Mouse (Mus musculus) limb, embryonic 15.5 days (tissue): ENCODE measurements around the gene Gm8994. TPM values are rescaled to one million over a fixed set of nuclear protein-coding genes. Genes with fewer than 3 reads are reported as not detected.
"Not testable (repeated sequence)": the region's sequence is repeated elsewhere in the genome, so short reads cannot be mapped to it uniquely, and the experiment has no call there.

Experiments used
- ATAC-seq: fragments of 200-750 bp; cut with Nextera tagmentation; 2 replicates; pipeline ENCODE4 v1.8.0; 2017; ENCODE audit warnings: low read depth, moderate TSS enrichment; ENCODE audit not compliant: insufficient number of reproducible peaks, low FRiP score, low TSS enrichment
- H3K27ac ChIP-seq: fragments of 300-500 bp; sonication (generic); 2 replicates; pipeline ENCODE4 v1.5.1; 2015; ENCODE audit warnings: moderate library complexity, mild to moderate bottlenecking, inconsistent platforms
- H3K27me3 ChIP-seq: fragments of 300-500 bp; sonication (generic); 2 replicates; pipeline ENCODE4 v1.6.1; 2015; ENCODE audit warnings: inconsistent platforms
- H3K36me3 ChIP-seq: fragments of 300-500 bp; sonication (generic); 2 replicates; pipeline ENCODE4 v1.6.1; 2015; ENCODE audit warnings: inconsistent platforms
- H3K4me1 ChIP-seq: fragments of 300-500 bp; sonication (generic); 2 replicates; pipeline ENCODE4 v1.6.1; 2015; ENCODE audit warnings: inconsistent platforms
- H3K4me2 ChIP-seq: fragments of 300-500 bp; sonication (generic); 2 replicates; pipeline ENCODE4 v1.6.1; 2015; ENCODE audit warnings: mild to moderate bottlenecking, inconsistent platforms
- H3K4me3 ChIP-seq: fragments of 300-500 bp; sonication (generic); 2 replicates; pipeline ENCODE4 v1.5.1; 2015; ENCODE audit warnings: mild to moderate bottlenecking, inconsistent platforms
- H3K9ac ChIP-seq: fragments of 300-500 bp; sonication (generic); 2 replicates; pipeline ENCODE4 v1.6.1; 2015; ENCODE audit warnings: inconsistent platforms
- H3K9me3 ChIP-seq: fragments of 300-500 bp; sonication (generic); 2 replicates; pipeline ENCODE4 v1.6.1; 2016; ENCODE audit warnings: inconsistent platforms
- WGBS: fragments of 180-500 bp; shearing (Covaris S2); methylation state at CpG from one replicate; pipeline ENCODE4 v1.1.7; 2015; 5-methylcytosine and 5-hydroxymethylcytosine counted together
- polyA plus RNA-seq: library from polyadenylated mRNA; unstranded; fragments of >200 nt; fragmentation: Nextera tagmentation; extraction: Ambion mirVana; gene quantifications from 2 replicates; pipeline ENCODE4 v1.2.1, GENCODE M21; 2015

The Gm8994 gene
- polyA plus RNA-seq, 1 experiment from 2014 or later, result not detected

GRCm38 (mm10) chr6:136309487-136309886 lies 17.9 kb upstream of the Gm8994 start:
- ATAC-seq, result no peak
- Histone ChIP-seq H3K9ac (no peak overlapping the region), H3K9me3 (no peaks in the 10 kb centered on the region), H3K4me3 (no peak overlapping the region), H3K4me1 (no peaks in the 10 kb centered on the region), H3K4me2 (no peak overlapping the region), H3K36me3 (no peaks in the 10 kb centered on the region), H3K27ac (no peak overlapping the region), H3K27me3 (no peaks in the 10 kb centered on the region)
- WGBS, result 86% methylated on average over 2 of the region's 2 CpGs

DNA sequence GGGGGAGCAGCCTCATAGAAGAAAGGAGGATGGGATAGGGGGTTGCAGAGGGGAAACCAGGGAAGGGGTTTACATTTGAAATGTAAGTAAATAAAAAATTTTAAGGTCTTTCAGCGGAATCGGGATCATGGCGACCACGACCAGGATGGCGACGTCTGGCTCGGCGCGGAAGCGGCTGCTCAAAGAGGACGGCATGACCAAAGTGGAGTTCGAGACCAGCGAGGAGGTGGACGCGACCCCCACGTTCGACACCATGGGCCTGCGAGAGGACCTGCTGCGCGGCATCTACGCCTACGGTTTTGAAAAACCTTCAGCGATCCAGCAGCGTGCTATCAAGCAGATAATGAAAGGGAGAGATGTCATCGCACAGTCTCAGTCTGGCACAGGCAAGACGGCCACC lies 1.1 kb downstream of the Gm8994 start:
- H3K4me1 ChIP-seq, H3K36me3 ChIP-seq, H3K27me3 ChIP-seq, H3K4me3 ChIP-seq, H3K4me2 ChIP-seq, H3K9ac ChIP-seq, H3K27ac ChIP-seq, ATAC-seq, H3K9me3 ChIP-seq: not testable (repeated sequence)
- 96% methylated on average over 26 of the region's 26 CpGs for WGBS

GRCm38 (mm10) chr6:136340669-136341068 lies 13.3 kb downstream of the Gm8994 start:
- H3K36me3 ChIP-seq, result no peaks in the 10 kb centered on the region
- no peak overlapping the region for H3K27ac ChIP-seq
- H3K9me3 ChIP-seq, result no peaks in the 10 kb centered on the region
- H3K4me2 ChIP-seq, result no peak overlapping the region
- no peak for ATAC-seq
- 0 out of 2 replicates have a peak, but pooled peaks cover 3% of the 10 kb centered on the region for H3K27me3 ChIP-seq
- no peaks in the 10 kb centered on the region for H3K4me1 ChIP-seq
- WGBS, result 10% methylated on average over 5 of the region's 5 CpGs
- H3K4me3 ChIP-seq, result no peak overlapping the region
- H3K9ac ChIP-seq, result no peak overlapping the region

GRCm38 (mm10) chr6:136341093-136341492 lies 13.8 kb downstream of the Gm8994 start:
- no peak overlapping the region for H3K4me2 ChIP-seq
- WGBS, result 71% methylated on average over 1 of the region's 1 CpGs
- H3K4me1 ChIP-seq, result no peaks in the 10 kb centered on the region
- ATAC-seq, result no peak
- H3K36me3 ChIP-seq, result no peaks in the 10 kb centered on the region
- 0 out of 2 replicates have a peak, but pooled peaks cover 3% of the 10 kb centered on the region for H3K27me3 ChIP-seq
- no peak overlapping the region for H3K27ac ChIP-seq
- H3K9me3 ChIP-seq, result no peaks in the 10 kb centered on the region
- H3K4me3 ChIP-seq, result no peak overlapping the region
- no peak overlapping the region for H3K9ac ChIP-seq

GRCm38 (mm10) chr6:136343868-136344267 lies 16.5 kb downstream of the Gm8994 start:
- Histone ChIP-seq H3K27ac (no peak overlapping the region), H3K27me3 (0 out of 2 replicates have a peak, but pooled peaks cover 3% of the 10 kb centered on the region), H3K36me3 (no peaks in the 10 kb centered on the region), H3K9me3 (no peaks in the 10 kb centered on the region), H3K4me2 (no peak overlapping the region), H3K4me1 (no peaks in the 10 kb centered on the region), H3K4me3 (no peak overlapping the region), H3K9ac (no peak overlapping the region)
- ATAC-seq, result no peak
- 79% methylated on average over 7 of the region's 7 CpGs for WGBS

DNA sequence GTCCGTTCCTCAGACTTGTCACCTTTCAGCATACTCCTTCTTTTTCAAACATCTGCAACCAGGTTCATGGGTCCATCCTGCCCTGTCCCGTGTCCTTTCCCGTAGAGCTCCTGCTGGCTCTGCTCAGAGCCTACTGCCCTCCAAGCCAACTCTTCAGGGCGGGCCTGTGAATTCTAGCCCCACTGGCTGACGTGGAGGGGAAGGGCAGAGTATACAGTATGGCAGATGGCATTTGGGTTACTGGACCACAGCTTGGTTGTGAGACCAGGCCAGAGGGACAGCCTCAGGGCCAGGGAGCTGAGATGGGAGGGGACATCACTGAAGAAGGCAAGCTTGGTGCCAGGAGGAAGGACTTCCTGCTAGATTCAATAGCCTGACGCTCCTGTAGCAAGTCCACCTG lies 17.7 kb downstream of the Gm8994 start:
- no peak for ATAC-seq
- WGBS, result 91% methylated on average over 6 of the region's 6 CpGs

GRCm38 (mm10) chr6:136345641-136346040 lies 18.3 kb downstream of the Gm8994 start:
- Histone ChIP-seq H3K4me3 (no peak overlapping the region), H3K9me3 (no peaks in the 10 kb centered on the region), H3K27ac (no peak overlapping the region), H3K9ac (no peak overlapping the region), H3K4me2 (no peak overlapping the region), H3K36me3 (no peaks in the 10 kb centered on the region), H3K4me1 (no peaks in the 10 kb centered on the region), H3K27me3 (0 out of 2 replicates have a peak, but pooled peaks cover 5% of the 10 kb centered on the region)
- ATAC-seq, result no peak
- 71% methylated on average over 7 of the region's 7 CpGs for WGBS

More for the DNA sequence above, 17.7 kb downstream of the Gm8994 start:
- H3K4me3 ChIP-seq, result no peak overlapping the region
- 0 out of 2 replicates have a peak, but pooled peaks cover 3% of the 10 kb centered on the region for H3K27me3 ChIP-seq
- no peak overlapping the region for H3K4me2 ChIP-seq
- H3K36me3 ChIP-seq, result no peaks in the 10 kb centered on the region
- no peak overlapping the region for H3K9ac ChIP-seq
- H3K27ac ChIP-seq, result no peak overlapping the region
- no peaks in the 10 kb centered on the region for H3K9me3 ChIP-seq
- no peaks in the 10 kb centered on the region for H3K4me1 ChIP-seq

- Histone ChIP-seq H3K4me1 (no peaks in the 10 kb centered on the region), H3K36me3 (no peaks in the 10 kb centered on the region), H3K27ac (no peak overlapping the region), H3K9me3 (no peaks in the 10 kb centered on the region), H3K4me3 (no peak overlapping the region), H3K4me2 (no peak overlapping the region), H3K27me3 (0 out of 2 replicates have a peak, but pooled peaks cover 7% of the 10 kb centered on the region), H3K9ac (no peak overlapping the region)
- 68% methylated on average over 5 of the region's 5 CpGs for WGBS
- no peak for ATAC-seq
These were observed 19.7 kb downstream of the Gm8994 start for GRCm38 (mm10) chr6:136347053-136347452.

GRCm38 (mm10) chr6:136347631-136348030 lies 20.3 kb downstream of the Gm8994 start:
- Histone ChIP-seq H3K27ac (no peak overlapping the region), H3K4me2 (no peak overlapping the region), H3K4me1 (no peaks in the 10 kb centered on the region), H3K4me3 (no peak overlapping the region), H3K9me3 (no peaks in the 10 kb centered on the region), H3K27me3 (0 out of 2 replicates have a peak, but pooled peaks cover 7% of the 10 kb centered on the region), H3K36me3 (no peaks in the 10 kb centered on the region), H3K9ac (no peak overlapping the region)
- WGBS, result 53% methylated on average over 9 of the region's 9 CpGs
- ATAC-seq, result no peak

DNA sequence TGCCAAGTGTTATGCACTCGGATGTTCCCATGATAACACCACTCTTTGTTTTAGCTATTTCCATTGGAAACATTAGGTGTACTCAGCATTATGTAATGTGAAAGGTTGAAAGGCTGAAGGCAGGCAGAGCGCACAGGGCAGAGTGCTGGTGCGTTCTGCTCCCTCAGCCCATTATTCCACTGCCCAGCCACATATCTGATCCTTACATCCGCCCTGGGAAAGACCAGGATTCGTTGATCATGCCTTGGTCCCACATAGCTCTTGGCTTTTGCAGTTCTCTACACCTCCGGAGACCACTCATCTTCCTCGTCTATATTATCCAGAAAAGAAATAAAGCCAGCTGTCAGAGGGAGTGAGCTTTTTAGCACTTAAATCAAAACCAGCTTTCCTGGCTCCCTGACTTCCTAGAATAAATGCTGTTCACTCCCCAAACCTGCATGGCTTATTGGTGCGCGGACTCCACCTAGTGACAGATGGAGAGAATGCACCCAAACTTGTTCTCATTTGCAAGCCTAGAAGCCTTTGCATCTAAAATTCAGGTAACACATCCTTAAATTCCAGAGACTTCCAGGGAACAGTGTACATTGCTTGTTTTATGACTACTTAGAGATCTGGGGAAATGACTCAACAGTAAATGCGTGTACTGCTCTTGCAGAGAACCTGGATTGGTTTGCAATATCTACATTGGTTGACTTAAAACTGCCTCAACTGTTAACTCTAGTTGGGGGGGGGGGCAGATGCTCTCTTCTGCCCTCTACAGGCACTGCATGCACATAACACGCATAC lies 26.3 kb downstream of the Gm8994 start:
- Histone ChIP-seq H3K27ac (no peak overlapping the region), H3K9ac (no peak overlapping the region), H3K4me1 (peaks cover 4% of the 10 kb centered on the region; the same call in 1 of the 2 replicates), H3K9me3 (no peaks in the 10 kb centered on the region), H3K4me3 (no peak overlapping the region), H3K36me3 (no peaks in the 10 kb centered on the region), H3K27me3 (0 out of 2 replicates have a peak, but pooled peaks cover 3% of the 10 kb centered on the region), H3K4me2 (peak overlapping the region; percentile 29; the same call in 1 of the 2 replicates)
- peak; percentile 44 for ATAC-seq
- WGBS, result 28% methylated on average over 11 of the region's 11 CpGs

DNA sequence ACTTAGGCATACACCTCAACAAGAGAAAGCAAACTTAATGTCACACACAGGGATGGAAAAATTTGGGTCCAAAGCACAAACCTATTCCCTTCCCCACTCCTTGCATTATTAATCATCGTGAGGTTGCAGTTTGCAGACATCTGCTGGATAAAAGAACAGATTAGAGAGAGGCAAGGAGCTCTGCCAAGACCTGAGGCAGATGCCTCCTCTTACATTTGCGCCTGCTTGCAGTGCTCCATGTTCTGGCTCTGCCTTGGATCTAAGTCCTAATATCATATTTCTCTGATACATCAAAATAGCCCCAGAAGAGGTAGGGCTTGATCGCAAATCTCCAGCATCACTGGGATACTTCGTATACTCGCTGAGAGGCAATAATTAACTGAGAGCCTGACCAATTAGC lies 31.1 kb downstream of the Gm8994 start:
- 48% methylated on average over 5 of the region's 5 CpGs for WGBS
- Histone ChIP-seq H3K4me2 (no peak overlapping the region), H3K4me1 (peaks cover 1% of the 10 kb centered on the region; the same call in 1 of the 2 replicates), H3K9me3 (no peaks in the 10 kb centered on the region), H3K27me3 (no peaks in the 10 kb centered on the region), H3K36me3 (no peaks in the 10 kb centered on the region), H3K27ac (no peak overlapping the region), H3K4me3 (no peak overlapping the region), H3K9ac (no peak overlapping the region)
- ATAC-seq, result no peak

DNA sequence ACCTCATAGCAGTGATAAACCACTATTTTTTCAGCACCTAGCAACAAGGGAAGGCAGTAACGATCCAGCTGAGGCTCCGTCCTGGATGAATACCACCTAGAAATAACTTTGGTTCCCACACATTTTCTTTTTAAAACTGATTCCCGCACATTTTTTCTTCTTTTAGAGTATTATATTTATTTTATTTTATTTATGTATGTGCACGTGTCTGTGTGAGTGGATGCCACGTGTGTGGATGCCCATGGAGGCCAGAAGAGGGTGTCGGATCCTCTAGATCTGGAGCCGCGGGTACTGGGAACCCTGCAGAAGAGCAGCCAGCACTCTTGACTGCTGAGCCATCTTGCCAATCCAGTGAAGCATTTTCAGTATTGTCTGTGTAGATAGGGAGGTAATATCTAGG lies 36.0 kb downstream of the Gm8994 start:
- no peak overlapping the region for H3K4me3 ChIP-seq
- no peak overlapping the region for H3K9ac ChIP-seq
- WGBS, result 89% methylated on average over 8 of the region's 8 CpGs
- H3K36me3 ChIP-seq, result no peaks in the 10 kb centered on the region
- no peak overlapping the region for H3K27ac ChIP-seq
- H3K27me3 ChIP-seq, result no peaks in the 10 kb centered on the region
- H3K4me2 ChIP-seq, result no peak overlapping the region
- ATAC-seq, result no peak
- no peaks in the 10 kb centered on the region for H3K4me1 ChIP-seq
- no peaks in the 10 kb centered on the region for H3K9me3 ChIP-seq
